Mouse (Mus musculus) c-Kit-positive CD71-negative TER-119-negative erythroid progenitor cells, embryonic 14.5 days (primary cell): Measurements from ENCODE around the gene Rbfox3.

Experiments used
- DNase-seq: peaks from one replicate; pipeline ENCODE4 v3.0.0-alpha.2; 2013; ENCODE audit warnings: low read depth

The Rbfox3 gene

GRCm38 (mm10) chr11:118759228-118759627, 152.2 kb downstream of the Rbfox3 start:
- no peak for DNase-seq

- no peak for DNase-seq
These were observed 153.0 kb downstream of the Rbfox3 start for GRCm38 (mm10) chr11:118758277-118758990.

- no peak for DNase-seq
These were observed 153.9 kb downstream of the Rbfox3 start for GRCm38 (mm10) chr11:118757488-118757887.

- no peak for DNase-seq
These were observed 156.4 kb downstream of the Rbfox3 start for GRCm38 (mm10) chr11:118755003-118755402.

DNA sequence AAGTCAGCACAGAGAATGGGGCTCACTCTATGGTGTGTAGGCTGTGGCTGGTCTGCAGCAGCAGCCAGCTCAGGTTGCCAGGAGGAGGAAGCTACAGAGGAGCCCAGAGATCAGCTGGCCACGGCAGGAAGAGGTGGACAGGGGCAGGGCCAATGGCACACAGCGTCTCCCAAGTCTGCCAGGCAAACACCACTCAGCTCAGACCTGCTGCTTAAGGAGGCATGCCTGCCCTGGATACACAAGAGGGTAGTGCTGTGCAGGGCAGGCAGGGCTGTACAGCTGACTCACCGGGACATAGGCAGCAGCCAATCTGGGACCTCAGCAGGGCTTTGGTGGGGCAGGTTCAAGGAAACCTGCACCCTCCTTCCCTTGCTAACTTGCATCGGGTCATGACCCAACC, 156.9 kb downstream of the Rbfox3 start:
- no peak for DNase-seq

GRCm38 (mm10) chr11:118751879-118752616, 159.3 kb downstream of the Rbfox3 start:
- no peak for DNase-seq

DNA sequence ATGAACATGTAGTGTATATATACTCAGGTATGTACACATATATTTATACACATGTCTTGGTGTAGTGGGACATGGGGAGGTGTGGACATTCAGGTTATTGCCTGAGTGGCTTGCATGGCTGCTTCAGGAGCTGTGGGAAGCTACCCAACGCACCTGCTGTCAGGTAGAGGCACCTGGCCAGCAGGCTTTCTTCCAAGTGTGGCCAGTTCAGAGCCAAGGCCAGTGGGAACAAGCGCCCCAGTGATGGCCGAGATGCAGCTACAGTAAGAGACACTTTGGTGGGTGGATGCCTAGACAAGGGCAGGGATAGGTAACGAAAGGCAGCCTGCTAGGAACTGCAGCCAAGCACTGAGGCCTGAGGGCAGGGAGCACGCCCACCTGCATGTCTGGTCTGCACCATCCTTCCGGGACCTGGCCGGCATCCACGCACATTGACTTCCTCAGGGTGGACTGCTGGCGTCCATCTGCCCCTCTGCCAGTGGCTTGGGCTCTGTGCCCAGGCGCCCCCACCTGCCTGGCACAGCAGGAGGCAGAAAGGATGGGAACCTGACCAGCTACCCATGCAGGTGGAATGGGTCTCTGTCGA, 160.6 kb downstream of the Rbfox3 start:
- no peak for DNase-seq

DNA sequence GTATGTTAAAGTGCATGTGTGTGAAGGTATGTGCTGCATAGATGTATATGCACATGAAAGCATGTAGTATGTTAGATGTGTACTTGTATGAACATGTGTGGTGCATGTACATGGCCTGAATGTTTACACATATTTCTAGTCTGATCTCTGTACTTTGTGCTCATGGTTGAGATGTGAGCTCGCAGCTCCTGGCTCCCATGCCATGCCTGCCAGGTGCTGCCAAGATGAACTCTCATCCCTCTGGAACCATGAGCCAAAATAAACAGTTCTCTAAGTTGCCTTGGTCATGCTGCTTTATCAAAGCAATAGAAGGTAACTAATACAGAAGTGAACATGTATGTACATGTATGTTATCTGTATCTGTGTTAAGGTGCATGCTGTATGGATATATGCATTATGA, 161.9 kb downstream of the Rbfox3 start:
- DNase-seq: no peak

DNA sequence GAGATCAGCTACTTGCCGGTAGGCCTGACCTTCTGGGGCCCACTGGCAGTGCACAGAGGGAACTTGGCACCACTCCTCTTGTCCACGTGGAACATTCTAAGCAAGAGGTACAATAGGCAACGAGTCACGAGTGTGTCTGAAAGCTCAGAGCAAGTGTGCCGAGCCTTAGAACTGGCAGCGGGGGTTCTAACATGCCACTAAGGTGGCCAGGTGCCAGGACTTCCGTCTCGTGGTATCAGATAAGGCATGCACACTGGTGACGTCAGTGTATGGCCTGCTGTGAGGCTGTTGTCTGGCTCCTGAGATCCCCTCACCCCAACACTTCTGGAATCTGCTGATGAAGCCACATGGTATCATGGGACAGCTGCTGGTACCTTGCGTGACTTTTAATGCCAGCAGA, 162.8 kb downstream of the Rbfox3 start:
- no peak for DNase-seq

GRCm38 (mm10) chr11:118745279-118745678, 166.1 kb downstream of the Rbfox3 start:
- no peak for DNase-seq

DNA sequence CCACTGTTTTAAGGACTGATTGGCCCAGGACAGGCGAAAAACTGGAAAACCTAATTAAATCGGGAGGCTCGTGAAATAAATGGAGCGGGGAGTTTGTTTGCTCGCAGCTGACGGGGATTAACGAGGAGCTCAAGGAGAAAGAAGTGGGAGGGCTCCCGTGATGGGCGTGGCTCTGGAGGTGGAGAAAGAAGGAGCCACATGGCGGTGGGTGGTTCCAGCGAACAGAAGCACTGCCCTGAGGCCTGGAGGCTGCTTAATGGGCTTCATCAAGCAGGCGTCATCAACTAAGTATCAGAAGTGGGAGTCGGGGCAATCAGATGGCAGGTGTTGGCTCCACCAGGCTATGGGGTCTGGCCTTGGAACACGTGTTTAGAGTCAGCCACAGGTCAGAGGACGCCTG, 166.6 kb downstream of the Rbfox3 start:
- no peak for DNase-seq

GRCm38 (mm10) chr11:118742762-118743161, 168.6 kb downstream of the Rbfox3 start:
- peak; percentile 35 for DNase-seq

- DNase-seq: no peak
These were observed 170.1 kb downstream of the Rbfox3 start for GRCm38 (mm10) chr11:118741262-118741661.

- DNase-seq: peak; percentile 43
These were observed 171.4 kb downstream of the Rbfox3 start for GRCm38 (mm10) chr11:118740001-118740400.

GRCm38 (mm10) chr11:118738855-118739832, 172.3 kb downstream of the Rbfox3 start:
- DNase-seq: peak; percentile 50

DNA sequence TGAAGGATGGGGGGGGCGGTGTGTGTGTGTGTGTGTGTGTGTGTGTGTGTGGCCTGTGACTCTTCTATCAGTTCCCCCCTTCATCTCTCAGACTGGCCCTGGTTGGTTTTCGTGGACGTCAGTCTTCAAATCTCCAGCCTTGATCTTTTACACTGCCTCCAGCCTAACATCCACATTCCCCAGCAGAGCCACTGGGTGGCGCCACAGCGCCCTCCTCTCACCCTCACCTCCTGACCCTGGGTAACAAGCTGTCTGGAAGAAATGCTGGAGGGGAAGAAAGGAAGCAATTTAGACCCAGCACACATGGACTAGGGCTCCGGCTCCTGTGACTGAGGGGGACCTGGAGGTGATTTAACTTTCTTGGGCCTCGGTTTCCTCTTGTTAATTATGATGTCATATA, 173.1 kb downstream of the Rbfox3 start:
- no peak for DNase-seq

DNA sequence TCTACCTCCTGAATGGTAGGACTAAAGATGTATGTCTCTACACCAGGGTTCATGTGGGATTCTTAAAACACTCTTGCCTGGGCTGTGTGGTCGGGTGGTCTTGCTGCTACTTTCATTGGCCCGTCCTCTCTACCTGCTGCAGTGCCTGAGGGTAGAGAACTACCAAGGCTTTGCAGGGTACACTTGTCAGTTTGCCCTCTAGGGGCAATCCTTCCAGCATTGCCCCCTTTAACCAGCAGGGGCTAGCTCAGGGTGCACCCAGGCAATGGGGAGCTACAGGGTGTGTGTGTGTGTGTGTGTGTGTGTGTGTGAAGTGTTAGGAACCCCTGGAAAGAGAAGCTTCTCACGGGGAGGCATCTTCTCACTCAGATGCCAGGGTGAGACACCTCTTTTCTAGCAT, 173.6 kb downstream of the Rbfox3 start:
- DNase-seq: no peak

- no peak for DNase-seq
These were observed 174.4 kb downstream of the Rbfox3 start for GRCm38 (mm10) chr11:118736993-118737392.

- DNase-seq: no peak
These were observed 179.7 kb downstream of the Rbfox3 start for GRCm38 (mm10) chr11:118731655-118732054.

- no peak for DNase-seq
These were observed 182.0 kb downstream of the Rbfox3 start for GRCm38 (mm10) chr11:118729373-118729772.

GRCm38 (mm10) chr11:118728797-118729196, 182.6 kb downstream of the Rbfox3 start:
- DNase-seq: no peak

DNA sequence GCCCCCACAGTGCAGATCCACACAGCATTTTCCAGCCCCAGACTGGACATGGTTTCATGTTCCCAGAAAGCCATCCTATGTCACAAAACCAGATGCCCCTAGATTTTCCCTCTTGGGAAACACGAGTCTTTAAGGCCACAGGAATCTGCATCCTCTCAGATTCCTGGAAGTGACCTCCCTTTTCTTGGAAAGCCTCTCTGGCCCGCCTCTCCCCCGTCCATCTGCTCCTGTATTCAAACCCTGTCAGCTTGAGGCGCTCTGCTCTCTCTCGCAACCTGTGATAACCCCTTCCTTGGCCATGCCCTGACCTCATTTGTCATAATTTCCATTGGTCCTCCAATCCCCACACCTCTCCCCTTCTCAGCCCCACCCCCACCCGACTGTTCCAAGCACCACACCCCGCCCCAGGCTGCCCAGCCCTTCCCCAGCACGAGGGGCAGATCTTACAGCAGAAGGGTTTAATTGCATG, 183.3 kb downstream of the Rbfox3 start:
- DNase-seq: no peak
